Mouse (Mus musculus): ENCODE measurements at regions not wholly inside any gene's neighbourhood (a gene's known extent, or its start where the extent isn't known, plus 50 kb on each side); places are given as distances from the start of the nearest gene placed in this dataset.
"Not testable (repeated sequence)": the region's sequence is repeated elsewhere in the genome, so short reads cannot be mapped to it uniquely, and the experiment has no call there.

DNA sequence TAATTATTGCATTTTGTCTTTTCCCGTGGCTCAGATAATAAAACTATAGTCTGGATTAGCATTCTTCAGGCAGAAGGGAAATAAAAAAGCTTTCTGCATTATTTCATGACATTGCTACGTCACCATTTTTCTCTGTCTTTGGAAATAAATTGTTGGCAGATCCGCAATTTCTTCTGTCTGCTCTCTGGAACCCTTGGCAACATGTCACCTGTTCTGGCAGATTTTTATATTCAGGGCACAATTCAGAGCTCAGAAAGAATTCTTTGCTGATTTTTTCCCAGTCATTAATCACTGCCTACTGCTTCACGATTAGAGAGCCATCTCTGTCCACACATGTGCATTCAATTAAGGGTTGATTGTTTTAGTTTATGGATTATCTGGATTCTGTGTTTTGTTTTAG, 460.5 kb downstream of the Cdh8 start:
- intact Hi-C loops (cut with DNase I; ENCODE audit: low total_unique reads) = no loop called here
- DNase-seq = no peak

DNA sequence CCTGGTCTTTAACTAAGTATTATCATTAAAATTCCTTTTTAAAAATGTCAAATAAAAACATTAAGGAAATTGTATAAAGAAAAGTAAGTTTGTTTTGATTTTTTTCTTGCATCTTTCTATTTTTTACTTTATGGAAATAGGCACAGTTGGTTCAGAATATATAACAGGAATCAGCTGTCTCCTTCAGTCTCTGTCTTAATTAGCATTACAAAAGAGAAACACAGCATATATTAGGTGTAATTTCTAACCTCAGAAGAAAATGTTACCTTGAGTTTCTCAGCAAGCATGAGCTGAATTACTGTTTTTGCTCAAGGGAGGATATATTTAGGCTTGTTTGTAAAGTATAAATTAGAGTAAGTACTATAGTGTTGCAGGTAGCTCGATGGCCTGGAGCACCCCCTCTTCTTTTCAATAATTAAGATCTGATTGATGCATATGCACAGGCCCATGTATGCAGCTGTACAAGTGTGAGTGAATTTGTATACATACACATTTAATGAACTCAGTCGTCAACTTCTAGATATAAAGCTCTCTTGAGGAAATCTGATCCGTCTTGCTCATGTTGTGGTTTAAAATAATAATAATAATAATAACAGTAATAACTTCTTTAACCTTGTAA, 503.0 kb downstream of the Cdh8 start:
- DNase-seq = no peak
- intact Hi-C loops (cut with DNase I; ENCODE audit: low total_unique reads) = no loop called here

DNA sequence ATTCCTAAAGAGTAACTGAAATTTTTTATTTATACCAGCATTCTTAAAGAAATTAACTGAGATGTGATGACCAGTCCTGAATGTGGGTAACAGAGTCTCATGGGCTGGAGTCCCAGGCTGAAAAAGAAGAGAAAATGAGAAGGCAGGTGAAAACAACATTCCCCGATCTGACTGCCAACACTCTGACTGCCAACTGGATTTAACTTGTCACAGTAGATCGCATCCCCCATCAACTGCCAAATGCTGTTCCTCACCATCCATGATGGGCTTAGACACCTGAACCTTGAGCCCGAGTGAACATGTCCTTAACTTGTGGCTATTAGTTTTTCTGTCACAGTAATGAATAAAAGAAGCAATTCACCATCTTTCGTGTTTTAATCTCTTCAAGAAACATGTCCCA, 522.9 kb downstream of the Cdh8 start:
- intact Hi-C loops (cut with DNase I; ENCODE audit: low total_unique reads) = no loop called here
- DNase-seq = no peak

DNA sequence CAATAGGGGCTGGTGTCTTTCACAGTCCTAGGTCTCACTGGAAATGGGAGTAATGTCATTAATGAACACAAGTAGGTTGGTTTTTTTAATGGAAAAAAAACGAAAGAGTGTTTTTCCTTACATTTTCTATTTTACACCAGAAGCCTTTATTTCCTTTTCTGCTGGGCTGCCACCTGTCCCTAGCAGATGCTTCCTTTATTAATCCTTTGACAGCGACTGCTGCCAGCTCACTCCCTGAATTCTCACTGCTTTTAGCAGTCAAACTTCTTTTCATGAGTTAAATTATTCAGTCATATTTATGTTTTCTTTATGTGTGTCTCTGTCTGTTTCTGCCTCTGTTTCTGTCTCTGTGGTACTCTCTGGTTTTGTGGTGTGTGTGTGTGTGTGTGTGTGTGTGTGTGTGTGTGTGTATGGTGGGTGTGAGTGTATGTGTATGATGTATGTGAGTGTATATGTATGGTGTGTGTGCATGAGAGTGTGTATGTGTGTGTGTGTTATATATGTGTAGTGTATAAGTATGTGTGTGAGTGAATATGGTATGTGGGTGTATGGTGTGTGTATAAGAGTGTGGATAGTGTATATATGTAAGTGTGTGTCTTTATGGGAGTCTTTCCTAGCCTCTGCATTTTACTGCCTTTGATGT, 554.5 kb downstream of the Cdh8 start:
- intact Hi-C loops (cut with DNase I; ENCODE audit: low total_unique reads) = no loop called here

DNA sequence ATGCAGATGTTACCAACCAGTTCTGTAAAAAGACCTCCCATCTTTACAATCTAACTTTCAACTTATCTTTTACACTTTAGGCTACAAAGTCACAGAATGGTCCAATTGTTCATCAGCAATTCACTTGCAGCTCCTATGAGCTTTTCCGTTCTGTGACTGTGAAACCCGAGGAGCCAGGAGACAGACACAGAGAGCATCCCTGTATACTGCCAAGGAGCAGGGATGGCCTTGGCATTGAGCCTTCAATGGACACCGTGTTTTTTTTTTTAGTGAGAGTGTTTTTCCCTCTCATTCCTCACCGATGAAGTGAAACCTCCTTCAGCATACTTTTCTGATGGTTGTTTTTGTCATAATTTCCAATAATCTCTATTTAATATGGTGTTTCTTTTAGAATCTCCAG, 555.1 kb downstream of the Cdh8 start:
- intact Hi-C loops (cut with DNase I; ENCODE audit: low total_unique reads) = no loop called here
- no peak for DNase-seq

More for the DNA sequence above, 554.5 kb downstream of the Cdh8 start:
- DNase-seq = no peak

DNA sequence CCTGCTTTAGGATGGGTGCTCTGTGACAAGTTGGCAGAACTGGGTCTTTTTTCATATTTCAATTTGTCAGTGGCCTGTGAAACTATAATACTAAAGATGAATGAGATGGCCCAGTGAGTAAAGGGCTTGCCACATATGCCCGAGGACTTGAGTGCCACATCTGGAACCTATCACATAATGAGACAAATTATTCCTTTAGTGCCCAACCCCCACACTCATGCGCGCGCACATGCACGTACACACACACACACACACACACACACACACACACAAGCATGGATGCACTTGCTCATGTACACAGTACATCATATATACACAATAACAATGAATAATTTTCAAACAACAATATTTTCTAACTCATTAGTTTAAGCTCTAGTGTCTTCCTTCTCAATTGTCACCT, 555.9 kb downstream of the Cdh8 start:
- intact Hi-C loops (cut with DNase I; ENCODE audit: low total_unique reads) = no loop called here
- DNase-seq = no peak

DNA sequence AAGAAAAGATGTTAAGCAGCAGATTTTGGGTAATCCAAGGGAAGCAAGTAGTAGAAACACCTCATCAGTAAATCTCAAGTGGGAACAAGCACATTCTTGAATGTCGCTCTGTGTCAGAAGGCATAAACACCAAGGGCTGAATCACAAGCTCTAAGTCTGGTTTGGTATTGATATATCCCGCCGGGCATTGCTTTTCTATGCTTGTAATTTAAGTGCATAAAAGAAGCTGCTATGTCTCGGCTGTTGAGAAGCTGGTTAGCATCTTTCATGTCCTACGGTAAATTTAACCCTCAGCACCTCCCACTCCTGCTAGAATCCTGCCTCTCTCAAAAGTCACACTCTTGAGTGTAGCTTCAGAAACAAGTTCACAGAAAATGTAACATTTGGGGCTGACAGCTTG, 586.8 kb downstream of the Cdh8 start:
- intact Hi-C loops (cut with DNase I; ENCODE audit: low total_unique reads) = no loop called here

DNA sequence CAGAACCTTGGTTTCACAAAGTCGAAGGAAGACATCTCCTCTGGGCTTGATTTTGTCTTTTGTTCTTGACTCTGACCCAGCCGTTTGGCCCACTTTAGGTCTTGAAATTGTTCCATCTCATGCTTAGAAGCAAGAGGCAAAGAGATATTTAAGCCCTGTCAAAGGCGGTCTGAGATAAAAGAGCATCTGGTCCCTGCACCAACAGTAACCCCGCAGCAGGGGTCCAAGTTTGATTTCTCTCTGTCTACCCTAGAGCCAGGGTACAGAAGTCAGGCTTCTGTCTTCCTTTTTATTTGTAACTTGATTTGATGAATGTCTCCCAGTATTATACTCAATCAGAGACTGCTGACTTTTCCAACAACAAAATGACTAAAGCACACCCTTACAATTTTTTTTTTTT, 587.3 kb downstream of the Cdh8 start:
- intact Hi-C loops (cut with DNase I; ENCODE audit: low total_unique reads) = no loop called here
- no peak for DNase-seq

More for the DNA sequence above, 586.8 kb downstream of the Cdh8 start:
- no peak for DNase-seq

DNA sequence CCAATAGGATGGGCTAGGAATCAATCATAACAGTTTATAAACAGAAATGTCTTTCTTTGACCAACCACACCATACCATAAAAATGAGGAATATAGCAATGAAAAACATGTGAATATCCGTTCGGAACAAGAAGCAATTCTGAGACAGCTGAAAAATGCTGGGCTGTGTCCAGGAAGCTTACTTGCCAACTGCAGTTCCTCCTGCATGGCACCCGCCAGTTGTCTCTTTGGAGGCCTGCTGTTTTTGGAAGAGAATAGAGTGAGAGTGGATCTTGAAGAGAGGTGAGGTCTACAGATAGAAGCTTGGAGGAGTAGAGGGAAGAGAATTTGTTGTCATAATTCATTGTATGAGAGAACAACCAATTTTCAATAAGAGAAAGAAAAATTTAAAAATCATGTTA, 604.3 kb downstream of the Cdh8 start:
- intact Hi-C loops (cut with DNase I; ENCODE audit: low total_unique reads) = no loop called here
- DNase-seq = no peak

DNA sequence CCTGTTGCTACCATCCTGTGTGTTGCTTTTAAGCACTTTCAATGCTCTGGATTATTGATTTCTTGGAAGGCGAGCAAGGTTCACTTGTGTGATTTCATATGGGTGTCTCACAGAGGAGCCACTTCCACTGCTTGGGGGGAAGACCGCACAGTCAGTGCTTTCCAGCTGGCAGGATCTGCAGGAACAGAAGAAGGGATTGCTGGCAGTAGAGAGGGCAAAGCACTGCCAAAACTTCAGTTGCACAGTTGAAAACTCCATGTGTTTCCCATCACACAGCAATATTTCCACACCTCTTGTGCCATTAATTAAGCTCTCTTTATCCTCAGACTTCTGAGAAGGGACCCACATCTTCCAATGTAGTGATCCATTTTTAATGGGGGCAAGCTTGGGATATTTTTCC, 618.8 kb downstream of the Cdh8 start:
- no peak for DNase-seq
- intact Hi-C loops (cut with DNase I; ENCODE audit: low total_unique reads) = no loop called here

DNA sequence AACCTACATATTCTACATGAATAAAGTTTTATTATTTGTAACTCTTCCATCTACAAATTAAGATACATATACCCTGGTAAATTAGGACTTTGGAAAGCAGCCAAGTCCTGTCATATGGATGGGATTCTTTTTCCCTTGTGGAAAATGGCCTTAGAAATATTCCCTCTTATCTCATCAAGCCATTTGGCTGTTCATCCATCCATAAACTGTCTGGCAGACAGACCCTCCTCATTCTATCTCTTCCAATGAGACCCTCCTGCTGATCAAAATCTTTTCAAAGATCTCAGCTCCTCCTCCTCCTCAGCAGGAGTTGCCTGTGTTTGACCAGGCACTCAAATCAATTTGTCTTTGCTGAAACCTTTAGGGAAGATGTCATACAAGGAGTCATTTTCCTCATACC, 649.2 kb downstream of the Cdh8 start:
- intact Hi-C loops (cut with DNase I; ENCODE audit: low total_unique reads) = no loop called here
- no peak for DNase-seq

DNA sequence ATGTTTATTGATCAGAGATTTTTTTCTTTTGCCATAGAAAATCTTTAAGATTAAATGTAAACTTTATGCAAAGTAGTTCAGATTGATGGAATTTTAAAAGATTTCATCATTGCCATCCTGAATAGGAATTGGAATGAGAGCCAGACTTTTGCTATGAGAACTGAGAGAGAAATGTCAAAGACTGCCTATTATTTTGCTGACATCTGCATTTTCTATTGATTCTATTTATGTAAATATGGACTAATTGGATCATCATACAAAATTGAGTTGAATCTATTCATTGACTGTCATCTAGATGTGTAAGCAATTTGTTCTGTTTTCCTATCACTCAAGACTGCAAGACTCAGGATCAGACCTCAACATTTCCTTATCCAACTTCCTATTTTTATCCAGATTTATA, 659.7 kb downstream of the Cdh8 start:
- DNase-seq = no peak
- intact Hi-C loops (cut with DNase I; ENCODE audit: low total_unique reads) = no loop called here

DNA sequence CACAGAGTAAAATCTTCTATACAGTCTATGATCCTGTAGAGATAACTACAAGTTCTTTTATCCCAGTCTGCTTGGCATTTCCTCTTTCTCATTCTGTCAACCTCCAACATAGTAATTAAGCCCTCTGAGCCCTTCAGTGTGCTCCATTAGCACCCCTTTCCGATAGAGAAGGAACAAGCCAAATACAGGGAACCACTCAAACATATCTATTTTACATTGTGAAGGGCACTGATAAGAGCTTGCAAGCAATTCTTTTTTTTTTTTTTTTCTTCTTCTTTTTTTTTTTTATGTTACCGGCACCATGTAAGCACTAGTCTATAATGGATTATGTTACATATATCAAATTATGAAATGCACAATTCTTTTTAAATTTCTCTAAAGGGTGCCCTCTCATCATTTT, 660.5 kb downstream of the Cdh8 start:
- intact Hi-C loops (cut with DNase I; ENCODE audit: low total_unique reads) = no loop called here
- no peak for DNase-seq

DNA sequence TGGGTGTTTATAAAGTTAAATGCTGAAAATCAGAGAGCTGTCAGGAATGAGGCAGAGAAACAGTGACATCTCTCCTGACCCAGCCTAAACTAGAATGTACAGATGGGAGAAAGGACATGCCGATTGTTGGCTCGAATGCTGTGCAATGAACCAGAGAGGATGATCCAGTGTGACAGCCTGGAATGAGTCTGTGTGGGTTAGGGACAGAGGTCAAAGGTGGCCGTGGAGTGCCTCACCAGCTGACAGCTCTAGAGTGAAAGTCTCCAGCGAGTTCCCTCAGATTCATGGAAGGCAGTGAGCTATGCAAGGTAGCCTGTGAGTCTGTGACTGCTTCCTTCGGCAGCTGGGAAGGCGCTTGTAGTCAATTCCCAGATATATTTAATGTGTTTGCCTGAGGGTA, 663.9 kb downstream of the Cdh8 start:
- intact Hi-C loops (cut with DNase I; ENCODE audit: low total_unique reads) = no loop called here
- DNase-seq = no peak

DNA sequence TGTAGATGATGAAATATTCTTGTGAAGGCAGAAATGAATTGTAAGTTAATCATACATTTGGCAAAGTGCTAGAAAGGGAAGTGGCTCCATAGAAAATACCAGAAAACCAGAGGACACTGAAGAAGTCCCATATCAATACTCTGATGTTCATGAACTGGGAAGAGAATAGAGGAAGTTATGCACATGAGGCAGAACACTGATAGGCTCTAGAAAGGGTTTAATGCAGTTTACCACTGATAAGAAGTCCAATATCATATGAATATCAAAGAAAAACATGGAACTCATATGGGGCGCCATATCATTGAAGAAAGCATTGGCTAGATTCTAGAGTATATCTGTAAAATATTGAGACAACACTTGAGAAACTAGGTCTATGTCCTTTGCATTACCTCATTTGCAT, 708.5 kb downstream of the Cdh8 start:
- intact Hi-C loops (cut with DNase I; ENCODE audit: low total_unique reads) = no loop called here
- no peak for DNase-seq

DNA sequence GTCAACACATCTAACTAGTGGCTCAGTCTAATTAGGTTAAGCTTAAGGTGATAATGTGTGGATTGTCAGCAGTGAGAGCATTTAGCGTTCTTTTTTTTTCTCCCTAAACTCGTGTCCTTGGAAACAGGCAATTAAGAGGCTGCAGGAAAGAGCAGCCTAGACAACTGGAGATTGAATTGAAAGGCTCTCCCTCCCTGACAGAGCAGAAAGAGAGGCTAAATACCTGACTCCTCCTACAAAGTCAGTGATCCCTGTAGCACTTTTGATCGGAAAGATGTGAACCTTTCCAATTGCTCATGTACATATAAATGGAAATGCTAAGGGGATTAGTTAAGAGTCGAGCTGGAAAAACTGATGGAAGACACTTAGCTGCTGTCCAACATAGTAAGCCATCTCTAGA, 710.1 kb downstream of the Cdh8 start:
- DNase-seq = no peak
- intact Hi-C loops (cut with DNase I; ENCODE audit: low total_unique reads) = no loop called here

DNA sequence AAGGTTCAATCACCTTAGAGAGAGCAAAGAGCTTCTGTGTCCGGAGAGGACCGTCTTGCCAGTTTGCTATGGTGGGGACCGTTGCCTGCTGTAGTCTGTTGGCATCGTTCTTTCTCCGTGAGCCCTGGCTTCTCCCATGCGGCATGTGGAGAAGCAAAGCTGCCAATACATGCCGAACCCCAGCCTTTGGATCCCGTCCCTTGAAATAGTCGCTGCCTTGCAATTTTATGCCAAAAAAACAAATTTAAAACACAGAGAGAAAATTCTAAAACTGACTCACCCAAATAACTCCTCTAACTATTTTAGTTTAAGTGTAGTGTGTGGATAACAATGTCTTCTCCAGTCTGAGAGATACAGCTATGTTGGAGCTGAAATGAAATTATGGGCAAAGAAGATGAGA, 731.1 kb downstream of the Cdh8 start:
- intact Hi-C loops (cut with DNase I; ENCODE audit: low total_unique reads) = no loop called here
- no peak for DNase-seq

DNA sequence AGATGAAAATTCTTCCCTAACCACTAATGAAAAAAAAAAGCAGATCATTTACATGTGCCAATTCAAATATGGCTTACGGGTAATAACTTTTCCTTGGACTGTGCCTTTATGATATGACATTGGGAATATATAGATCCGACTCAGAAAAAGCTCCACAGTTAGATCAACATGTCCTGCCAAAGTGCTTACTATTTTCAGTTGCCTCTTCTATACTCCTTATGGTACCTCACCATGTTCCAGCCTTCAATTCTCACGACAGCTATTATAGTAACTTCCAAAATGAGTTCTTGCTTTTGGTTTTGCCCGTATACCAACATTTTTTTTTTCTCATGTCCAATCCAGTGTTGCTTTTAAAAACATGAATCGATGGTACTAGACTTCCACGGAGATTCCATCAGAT, 731.7 kb downstream of the Cdh8 start:
- intact Hi-C loops (cut with DNase I; ENCODE audit: low total_unique reads) = no loop called here
- DNase-seq = no peak

DNA sequence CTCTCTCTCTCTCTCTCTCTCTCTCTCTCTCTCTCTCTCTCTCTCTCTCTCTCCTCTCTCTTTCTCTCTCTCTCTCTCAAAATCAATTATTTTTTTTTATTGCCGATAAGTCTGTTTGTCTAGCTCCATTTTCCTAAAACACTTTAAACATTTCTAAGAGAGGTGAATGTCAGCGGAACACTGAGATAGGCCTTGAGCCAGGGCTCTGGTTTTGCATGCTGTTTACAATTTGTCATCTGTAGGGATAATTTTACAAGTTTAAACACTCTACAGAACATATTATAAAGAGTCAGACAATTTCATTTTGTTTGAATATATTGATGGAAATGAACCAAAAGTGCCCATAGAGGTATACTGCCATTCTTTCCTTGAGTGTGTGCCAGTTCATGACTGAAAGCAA, 736.2 kb downstream of the Cdh8 start:
- DNase-seq = no peak
- intact Hi-C loops (cut with DNase I; ENCODE audit: low total_unique reads) = no loop called here

DNA sequence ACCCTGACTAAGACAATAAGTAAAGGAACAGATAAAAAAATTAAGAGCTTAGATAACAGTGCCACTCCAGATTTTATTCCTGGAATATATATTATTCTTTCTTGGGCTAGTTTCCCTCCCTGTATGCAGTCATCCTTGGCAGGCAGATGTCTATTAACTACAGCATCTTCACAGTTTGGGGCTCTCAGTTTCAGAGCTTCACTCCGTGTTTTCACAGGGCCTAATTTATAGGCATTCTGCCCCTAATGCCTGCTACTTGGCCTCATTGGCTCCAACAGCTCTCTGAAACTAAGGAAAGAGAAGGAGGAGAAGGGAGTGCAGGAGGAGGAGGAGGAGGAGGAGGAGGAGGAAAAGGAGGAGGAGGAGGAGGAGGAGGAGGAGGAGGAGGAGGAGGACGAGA, 757.0 kb downstream of the Cdh8 start:
- intact Hi-C loops (cut with DNase I; ENCODE audit: low total_unique reads) = no loop called here
- DNase-seq = no peak

DNA sequence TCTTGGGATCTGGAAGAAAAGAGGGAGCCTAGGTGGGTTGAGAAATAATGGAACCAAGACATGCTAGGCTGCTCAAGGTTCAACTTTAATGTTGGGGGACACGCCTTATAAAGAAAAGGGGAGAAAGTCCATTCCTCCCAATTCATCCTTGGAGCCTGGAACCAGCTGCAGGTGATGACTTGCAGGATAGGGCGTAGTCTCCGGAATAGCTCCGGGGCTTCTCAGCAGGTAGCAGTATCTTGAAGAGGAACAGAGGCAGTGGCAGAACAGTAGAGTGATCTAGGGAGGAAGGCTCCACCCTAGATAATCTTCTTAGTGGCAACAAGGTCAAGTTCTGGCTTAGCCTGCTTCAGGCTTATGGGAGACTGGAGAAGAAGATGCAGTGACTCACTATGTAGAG, 764.0 kb downstream of the Cdh8 start:
- intact Hi-C loops (cut with DNase I; ENCODE audit: low total_unique reads); DNase-seq: not testable (repeated sequence)

DNA sequence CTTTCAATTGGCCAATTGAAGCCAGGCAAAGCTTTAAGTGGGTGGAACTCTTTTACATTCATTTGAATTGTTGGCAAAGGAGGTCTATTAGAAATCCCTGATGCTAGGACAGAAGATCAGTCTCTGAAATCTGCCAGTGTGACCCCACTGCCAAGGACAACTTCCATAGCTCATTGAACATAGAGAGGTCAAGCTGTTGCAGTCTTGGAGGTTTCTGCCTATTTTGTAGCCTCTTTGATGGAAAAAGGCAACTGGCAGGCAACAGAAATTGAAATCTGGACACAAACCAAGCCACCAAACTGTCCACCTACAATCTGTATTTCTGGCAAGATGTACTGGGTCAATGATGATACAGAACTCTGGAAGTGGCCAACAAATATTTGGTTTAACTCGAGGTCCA, 765.3 kb downstream of the Cdh8 start:
- intact Hi-C loops (cut with DNase I; ENCODE audit: low total_unique reads) = no loop called here
- DNase-seq = no peak
